Mouse (Mus musculus) gastrocnemius, postnatal 25 days (tissue): Measurements from ENCODE around the gene Ndufs2. TPM values are rescaled to one million over a fixed set of nuclear protein-coding genes. Genes with fewer than 3 reads are reported as not detected.

ENCODE experiments used
- DNase-seq: peaks from one replicate; pipeline ENCODE4 v3.0.0; 2022
- total RNA-seq, 2 experiments: library from RNA; stranded (reverse); gene quantifications; 1 replicate in 1 of 2; 2 replicates in 1 of 2; pipeline ENCODE4 v1.2.3; 2021

The Ndufs2 gene
- total RNA-seq, 2 experiments from 2014 or later = 872 to 1,009 TPM

DNA sequence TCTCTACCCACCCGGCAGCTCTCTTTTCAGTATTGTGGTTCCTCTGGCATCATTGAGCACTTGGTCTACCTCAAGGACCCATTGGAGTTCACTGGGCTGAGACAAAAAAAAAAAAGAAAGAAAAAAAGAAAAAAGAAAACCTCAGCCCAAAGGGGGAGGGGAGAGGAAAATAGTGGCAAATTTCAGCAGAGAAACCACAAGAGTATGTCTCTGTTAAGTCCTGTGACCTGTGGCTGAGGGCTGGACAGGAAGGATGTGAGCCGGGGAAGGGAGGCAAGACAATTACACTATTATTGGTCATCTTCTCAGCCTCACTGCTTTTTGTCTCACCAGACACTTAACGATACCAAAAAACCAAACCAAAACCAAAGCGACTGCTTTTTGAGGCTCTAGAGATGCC is 19.3 kb downstream of the Ndufs2 start:
- DNase-seq = no peak

DNA sequence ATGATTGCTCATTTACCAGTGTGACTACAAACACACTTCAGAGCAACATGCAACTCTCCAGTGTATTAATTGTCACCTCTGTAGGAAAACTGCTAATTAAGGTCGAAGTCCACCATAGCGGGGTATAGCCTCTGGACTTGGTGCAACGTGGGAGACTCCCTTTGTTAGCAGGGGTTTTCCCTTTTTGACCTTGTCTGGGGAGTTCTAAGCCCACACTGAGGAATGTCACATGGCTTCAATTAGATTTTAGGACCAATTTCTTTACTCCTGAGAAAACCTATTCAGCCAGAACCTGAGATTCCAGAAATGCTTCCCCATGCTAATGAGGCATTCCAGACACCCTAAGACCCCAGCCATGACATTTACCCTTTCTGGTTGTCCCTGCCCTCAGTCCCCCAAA is 21.0 kb downstream of the Ndufs2 start:
- DNase-seq = no peak

DNA sequence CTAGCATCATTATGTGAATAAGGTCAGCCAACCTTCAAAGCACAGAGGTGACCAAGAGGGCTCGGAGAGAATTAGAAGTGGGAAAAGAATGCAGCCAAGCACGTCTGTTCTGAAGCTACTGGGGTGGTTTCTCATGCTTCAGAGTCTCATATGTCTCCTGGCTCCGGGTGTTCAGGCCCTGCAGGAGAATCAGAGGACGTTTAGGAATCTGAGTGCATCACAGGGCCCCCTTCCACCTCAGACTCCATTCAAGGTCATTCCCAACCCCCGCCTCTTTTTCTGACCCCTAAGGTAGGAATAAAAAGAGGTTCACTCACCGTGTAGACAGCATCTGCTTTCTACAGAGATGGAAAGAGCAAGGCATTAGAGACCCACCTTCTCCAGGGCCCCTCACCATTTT is 21.4 kb downstream of the Ndufs2 start:
- no peak for DNase-seq

DNA sequence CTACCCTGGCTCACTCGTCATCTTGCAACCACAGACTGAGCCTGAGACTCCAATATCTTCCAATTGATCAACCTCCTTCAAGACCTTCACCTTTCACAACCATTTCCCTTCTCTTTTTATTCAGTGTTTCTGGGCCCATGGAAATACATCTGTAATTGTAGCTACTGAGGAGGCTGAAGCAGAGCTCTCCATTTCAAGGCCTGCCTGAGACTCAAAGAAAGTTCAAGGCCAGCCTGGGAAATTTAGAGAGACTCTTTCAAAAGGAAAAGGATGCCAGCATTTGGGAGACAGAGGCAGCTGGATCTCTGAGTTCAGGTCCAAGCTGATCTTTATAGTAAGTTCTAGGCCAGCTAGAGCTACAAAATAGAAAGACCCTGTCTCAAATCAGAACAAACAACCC is 23.3 kb downstream of the Ndufs2 start:
- DNase-seq = no peak

DNA sequence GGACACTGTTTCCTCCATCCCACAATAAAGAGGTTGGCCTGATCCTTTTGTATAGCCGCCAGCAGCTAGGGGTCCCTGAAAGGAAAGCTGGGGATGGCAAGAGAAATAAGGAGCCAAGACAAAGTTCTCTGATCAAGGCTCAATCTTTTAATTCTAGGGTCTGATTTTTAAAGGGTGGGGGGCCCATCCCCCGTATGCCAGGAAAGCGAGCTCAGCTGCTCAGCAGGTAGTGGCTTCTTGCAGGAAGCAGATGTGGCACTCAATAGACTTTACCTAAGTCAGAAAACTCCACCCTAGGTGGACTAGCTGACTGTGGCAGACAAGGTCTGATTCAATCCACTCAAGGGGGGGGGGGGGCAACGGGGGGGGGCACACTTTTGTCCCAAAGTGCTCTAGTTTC is 24.4 kb downstream of the Ndufs2 start:
- no peak for DNase-seq

DNA sequence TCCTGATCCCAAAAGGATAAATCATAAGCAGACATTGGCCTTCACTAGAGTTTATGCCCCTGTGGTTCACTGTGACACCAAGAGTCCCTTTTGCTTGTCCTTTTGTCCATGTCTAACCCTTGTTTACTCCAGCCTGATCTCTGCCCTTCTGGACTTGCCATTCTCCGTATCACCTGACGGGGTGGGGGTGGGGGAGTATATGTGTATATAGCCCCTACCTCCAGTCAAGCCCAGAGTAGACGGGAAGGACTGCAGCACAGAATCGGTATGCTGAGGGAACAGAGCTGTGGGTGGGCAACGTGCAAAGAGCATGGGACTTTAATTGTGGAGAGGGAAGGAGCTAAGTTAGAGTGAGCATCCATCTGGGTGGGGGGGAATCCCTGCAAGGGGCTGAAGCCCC is 26.3 kb downstream of the Ndufs2 start, which contains the start of gene Apoa2:
TSS of gene Apoa2 (plus strand) at position 198 of the 400 bp plus-strand sequence.
- no peak for DNase-seq

DNA sequence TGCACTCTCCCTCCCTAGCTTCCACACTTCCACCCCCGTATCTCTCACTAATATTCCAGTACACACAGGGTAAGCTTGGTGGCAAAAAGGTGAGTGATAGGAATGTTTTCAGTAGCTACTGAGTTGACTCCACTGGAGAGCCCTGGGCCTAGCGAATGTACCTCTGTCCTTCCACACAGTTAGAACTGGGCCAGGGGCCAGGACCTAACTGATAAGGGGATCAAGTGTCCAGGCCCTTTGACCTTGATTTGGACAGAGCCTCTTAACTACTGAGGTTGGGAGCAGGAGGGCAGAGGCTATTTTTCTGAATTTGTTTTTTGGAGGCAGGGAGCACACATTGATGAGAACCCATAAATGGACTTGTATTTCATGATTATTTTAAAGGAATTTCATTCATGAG is 27.4 kb downstream of the Ndufs2 start:
- no peak for DNase-seq

DNA sequence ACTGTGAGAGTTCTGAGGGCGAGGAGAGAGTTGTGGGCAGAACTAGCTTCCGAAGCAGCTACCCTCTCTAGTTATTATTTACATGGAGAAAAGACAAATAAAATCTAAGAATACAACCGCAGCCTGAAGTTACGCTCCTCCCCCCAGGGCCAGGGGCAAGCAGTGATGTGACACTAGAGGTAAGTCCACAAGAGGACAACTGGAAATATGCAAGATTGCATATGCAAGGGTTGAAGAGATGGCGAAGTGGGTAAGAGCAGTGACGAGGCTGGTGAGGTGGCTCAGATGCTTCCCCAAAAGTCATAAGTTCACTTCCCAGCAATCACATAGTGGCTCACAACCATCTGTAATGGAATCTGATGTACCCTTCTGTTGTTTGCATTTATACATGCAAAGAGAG is 28.0 kb downstream of the Ndufs2 start:
- no peak for DNase-seq

DNA sequence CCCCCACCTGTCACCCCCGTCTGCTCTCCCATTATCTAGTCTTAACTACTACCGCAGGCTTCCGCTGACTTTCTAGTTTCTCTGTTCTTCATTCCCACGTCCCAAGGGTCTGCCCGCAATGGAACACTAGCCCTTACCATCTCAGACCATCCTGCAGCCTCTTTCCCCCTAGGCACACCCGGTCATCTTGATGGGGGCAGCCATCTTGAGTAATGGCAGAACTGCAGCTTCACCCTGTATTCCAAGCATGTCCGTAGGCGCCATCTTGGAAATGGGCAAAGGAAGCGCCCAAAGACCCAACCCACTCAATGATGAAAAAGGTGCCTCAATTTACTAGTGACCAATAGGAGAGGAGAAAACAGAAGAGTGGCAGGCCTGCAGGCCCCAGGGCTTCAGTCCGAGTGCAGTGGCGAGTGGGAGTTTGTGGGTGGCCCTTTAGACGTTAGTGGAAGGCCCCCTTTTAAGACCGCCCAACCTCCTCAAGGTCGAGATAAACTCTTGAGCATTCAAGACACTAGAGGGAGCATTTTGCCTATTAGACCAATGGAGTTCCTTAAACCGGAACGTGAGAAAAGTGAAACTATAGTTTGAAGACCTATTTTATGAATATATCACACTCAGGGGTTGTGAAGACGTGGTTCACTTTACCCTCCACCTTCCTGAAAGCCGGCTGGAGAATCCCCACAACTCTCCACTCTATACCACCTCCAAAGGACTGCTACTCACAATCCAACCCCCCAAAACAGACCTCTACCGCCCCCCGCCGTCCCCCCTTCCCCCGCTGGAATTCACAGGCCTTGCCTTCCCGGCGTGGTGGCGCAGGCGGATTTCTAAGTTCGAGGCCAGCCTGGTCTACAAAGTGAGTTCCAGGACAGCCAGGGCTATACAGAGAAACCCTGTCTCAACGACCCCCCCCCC is 28.7 kb downstream of the Ndufs2 start, which contains the start of gene Tomm40l:
TSS of gene Tomm40l (minus strand) at position 277 of the 918 bp plus-strand sequence.
- DNase-seq = peak; percentile 97

DNA sequence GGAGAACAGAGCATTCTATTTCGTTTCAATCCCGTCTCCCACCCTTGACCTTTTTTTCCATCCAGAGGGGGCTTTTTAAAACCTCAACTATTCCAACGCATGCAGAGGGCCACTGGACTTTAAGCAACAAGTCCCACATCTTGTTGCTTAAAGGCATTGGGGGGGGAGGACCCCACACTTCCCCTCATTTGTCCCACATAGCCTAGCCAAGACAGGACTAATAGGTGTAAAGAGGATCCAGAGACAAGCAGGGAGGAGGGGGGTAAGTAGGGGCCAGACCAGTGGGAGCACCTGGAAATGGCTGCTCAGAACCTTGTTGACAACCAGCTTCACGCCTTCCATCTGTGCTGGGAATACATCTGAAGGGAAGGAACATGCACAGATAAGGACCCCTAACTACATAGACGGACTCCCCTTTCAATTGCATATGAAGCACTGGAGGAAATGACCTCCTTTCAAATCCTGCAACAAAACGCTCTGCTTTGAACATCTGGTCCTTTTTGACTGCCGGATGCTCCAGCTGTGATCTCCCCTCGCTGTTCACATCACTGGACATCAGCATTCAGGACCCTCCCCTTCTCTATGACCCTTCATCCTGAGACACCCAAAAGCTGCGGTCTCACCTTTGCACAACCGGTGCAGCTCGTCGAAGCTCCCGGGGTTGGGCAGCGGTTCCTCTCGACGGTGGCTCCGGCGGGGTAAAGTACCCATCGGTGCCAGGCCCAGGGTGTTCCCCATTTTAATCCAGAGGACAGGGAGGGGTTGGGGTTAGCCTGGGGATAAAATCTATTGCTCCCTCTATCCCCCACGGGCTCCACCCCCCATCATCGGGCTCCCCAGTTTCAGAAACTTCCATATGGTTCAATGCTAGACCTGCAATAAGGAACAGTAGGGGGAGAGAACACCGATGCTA is 29.7 kb downstream of the Ndufs2 start:
- DNase-seq = peak; percentile 20

DNA sequence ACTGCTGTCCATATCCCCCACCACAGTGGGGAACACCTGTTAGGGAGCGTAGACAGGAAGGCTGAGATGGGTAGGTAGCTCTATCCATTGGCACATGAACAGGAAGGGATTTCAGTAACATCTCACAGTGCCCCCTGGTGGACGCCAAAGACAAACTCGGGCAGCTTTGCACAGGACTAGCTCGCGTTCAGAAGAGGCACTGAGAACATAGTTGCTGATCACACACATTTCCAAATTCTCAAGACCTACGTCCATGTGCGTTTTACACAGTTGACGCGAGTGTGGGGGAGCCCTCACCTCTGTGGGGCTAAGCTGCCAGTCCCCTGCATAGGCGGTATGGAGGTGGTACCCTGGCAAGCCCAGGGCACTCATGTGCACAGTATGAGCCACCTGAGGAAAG is 30.3 kb downstream of the Ndufs2 start:
- peak; percentile 63 for DNase-seq

DNA sequence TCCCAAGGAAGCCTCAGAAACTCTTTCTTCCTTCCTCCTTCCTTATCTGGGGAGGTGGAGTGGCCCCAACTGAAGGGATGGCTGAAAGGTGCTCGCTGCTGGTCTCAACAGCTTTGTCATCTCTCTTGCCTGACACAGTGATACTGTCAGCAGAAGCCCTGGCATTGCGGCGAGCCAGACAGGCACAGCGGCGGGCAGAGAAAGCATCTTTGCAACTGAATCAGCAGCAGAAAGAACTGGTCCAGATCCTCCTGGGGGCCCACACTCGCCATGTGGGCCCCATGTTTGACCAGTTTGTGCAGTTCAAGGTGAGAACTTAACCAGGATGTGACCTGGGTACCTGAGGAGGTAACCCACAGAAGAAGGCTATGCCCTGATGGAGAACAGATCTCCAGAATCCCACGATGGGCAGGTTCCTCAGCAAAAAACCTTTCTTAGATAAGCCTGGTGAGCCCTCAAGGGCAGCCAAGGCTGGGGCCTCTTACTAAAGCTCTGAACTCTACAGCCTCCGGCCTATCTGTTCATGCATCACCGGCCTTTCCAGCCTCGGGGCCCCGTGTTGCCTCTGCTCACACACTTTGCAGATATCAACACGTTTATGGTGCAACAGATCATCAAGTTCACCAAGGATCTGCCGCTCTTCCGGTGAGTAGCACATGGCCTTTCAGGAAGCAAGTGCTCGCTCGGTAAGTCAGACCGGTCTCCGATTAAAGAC is 34.8 kb downstream of the Ndufs2 start:
- DNase-seq = no peak

DNA sequence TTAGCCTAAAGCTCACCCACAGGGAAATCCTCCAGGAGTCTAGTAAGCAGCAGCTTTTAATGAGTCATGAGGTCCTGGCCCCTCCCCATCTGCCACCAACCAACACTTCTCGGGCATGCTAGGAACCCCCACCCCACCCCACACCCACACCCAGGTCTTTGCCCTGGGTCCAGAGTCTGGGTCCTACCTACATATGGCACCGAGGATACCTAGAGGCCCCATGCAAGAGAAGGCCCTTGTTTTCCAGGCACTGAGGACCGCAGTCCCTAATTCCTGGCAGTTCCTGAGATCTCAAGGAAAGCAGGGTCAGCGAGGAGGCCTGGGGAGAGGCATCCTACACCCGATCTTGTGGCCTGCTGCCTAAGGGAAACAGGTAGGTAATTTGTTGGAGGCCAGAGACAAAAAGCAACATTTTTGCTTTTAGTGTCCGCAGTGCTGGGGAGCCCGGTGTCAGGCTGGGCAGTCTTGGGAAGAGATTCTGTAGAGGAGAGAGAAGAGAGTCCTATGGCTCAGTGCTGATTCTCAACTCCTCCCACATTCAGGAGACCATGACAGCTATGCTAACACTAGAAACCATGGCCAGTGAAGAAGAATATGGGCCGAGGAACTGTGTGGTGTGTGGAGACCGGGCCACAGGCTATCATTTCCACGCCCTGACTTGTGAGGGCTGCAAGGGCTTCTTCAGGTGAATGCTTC is 37.2 kb downstream of the Ndufs2 start, which contains the start of gene Nr1i3:
TSS of gene Nr1i3 (plus strand) at position 170 of the 696 bp plus-strand sequence.
- no peak for DNase-seq

DNA sequence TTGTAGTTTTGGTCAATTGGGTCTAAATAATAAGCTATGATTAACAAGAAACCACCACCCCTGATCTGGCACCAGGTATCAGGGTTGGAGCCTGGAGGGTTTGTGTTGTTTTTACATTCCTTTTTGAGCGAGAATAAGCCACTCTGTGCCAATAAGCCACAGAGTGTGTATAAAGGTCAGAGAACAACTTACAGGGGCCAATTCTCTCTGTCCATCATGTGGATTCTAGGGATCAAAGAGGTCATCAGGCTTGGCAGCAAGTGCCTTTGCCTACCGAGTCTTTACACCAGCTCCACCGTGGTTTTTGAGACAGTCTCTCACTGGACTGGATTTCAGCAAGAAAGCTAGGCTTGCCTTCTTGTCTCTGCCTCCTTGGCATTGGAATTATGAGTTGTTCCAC is 38.3 kb downstream of the Ndufs2 start:
- no peak for DNase-seq

DNA sequence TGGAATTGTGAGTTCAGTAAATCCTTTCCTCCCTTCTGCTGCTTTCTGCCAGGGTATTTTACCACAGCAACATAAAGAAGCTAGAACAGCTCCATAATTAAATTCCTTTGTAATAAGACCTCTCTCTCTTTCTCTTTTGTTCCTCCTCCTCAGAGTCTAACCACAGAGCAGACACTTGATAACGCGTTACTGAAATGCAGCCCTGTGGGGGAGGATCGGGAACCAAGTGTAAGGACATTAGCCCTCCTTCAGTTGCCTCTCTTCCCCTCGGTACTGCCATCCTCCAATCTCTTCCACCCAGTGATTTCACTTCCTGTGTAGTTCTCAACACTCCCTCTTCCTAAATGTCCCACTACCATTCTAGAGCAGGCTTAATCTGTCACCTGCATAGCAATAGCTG is 41.8 kb downstream of the Ndufs2 start:
- no peak for DNase-seq

DNA sequence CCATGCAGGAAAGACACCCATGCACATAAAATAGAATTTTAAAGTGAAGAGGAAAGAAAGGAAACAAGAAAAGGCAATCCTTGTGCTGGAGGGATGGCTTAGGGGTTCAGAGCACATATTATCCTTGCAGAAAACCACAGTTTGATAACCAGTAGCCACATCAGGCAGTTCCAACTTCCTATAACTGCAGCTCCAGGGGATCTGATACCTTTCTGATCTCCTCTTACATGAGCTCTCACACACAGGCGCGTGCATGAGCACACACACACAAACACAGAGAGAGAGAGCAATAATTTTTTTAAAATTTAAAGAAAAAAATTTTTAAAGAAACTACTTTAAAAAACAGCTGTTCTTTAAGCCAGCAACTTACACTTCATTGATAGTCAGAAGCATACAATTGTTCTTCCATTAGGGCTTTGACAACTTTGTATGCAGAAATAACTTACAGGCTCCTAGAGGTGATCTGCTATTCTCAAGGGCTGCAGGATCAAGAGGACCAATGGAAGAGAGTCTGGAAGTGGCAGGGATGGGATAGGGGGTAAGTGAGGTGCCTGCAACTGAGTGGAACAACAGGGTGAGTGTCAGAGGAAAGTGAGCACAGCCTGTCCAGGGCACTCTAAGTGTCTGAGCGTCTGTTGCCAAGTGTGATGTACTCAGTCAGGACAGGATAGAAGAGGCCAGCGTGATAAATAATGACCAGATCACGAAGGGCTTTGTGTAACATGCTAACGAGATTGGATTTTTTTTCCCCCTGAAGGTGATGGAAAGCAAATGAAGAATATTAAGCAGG is 45.3 kb downstream of the Ndufs2 start:
- DNase-seq = no peak

DNA sequence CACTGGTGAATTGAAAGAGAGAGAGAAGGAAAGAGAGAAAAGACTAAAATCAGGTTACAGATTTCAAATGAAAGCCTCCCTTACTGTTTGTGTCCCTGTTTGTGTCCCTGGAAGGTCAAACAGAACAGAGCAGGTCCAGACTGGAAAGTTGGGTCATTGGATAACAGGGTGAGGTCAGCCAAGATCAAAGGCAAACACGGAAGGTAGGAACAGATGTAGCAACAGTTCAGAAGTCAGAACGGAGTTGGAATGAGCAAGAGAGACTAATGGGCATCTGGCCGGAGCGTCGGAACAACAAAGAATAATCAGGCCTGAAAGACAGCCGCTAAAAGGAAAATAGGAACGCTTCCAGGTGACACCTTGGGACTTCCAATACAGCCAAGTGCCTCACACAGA is 46.9 kb downstream of the Ndufs2 start:
- no peak for DNase-seq

DNA sequence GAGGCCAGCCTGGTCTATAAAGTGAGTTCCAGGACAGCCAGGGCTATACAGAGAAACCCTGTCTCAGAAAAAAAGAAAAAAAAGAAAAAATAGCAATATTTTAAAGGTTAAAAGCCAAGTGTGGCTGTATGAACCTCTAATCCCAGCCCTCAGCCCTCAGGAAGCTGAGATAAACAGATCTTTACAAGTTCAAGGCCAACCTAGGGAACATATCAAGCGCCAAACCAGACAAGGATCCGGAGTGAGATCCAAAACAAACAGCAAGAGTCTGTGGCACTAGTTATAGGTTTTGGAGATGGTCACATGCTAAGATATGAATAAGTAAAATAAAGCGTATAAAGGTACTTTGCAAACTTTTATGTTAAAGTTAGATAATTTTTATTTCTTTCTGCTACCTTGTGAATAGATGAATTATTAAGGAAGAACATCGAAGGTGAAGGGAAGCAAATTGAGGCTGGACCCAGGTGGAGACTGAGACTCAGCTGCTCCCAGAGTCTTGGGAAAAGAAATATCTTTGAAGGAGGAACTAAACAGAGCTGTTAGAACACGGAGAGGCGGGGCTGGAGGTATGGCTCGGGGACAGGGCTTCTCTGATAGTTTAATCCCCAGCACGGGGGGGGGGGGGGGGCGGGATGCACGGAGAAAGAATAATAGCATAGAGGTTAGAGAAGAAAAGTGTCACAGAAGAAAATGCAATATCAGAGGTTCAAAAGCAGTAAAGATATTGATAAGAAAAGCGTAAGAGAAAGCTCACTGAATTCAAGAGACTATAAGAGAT is 47.5 kb downstream of the Ndufs2 start:
- no peak for DNase-seq

DNA sequence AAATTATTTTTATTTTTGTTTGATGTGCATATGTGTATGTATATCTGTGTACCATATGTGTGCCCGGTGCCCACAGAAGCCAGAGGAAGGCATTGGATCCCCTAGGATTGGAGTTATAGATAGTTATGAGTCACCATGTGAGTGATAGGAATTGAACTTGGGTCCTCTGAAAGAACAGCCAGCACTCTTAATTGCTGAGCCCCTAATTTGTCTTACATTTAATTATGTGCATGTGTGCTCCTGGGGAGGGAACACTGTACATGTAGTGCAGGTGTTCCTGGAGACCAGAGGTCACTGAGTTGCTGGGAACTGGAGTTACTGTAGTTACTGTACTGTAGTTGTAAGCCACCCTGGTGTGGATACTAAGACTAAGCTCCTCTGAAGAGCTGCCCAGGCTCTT is 50.4 kb downstream of the Ndufs2 start:
- DNase-seq = no peak

DNA sequence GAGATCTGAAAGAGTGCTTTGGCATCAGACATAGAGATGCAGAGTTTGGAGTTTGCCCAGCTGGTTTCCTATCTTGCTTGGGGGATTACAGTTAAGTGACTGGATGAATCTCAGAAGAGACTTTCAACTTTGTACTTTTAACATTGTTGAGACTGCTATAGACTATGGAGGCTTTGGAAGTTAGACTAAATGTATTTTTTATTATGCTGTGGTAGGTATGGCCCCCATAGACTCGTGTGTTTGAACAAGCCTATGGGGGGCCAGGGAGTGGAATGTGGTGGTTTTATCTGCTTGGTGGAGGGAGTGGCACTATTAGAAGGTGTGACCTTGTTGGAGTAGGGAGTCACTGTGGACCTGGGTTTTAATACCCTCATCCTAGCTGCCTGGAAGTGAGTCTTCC is 51.7 kb downstream of the Ndufs2 start:
- no peak for DNase-seq
